Mouse (Mus musculus) megakaryocyte, embryonic 14.5 days (primary cell): ENCODE measurements at regions not wholly inside any gene's neighbourhood (a gene's known extent, or its start where the extent isn't known, plus 50 kb on each side); places are given as distances from the start of the nearest gene placed in this dataset.

Source experiments
- H3K27me3 ChIP-seq: replicated peaks from 2 replicates; pipeline ENCODE3; 2012; ENCODE audit warnings: inconsistent platforms
- H3K36me3 ChIP-seq: replicated peaks from 2 replicates; pipeline ENCODE3; 2012; ENCODE audit warnings: low read length, inconsistent platforms, mixed read lengths
- H3K4me1 ChIP-seq: 2 replicates; pipeline ENCODE4 v1.6.1; 2012; ENCODE audit warnings: inconsistent platforms
- H3K4me3 ChIP-seq: replicated peaks from 2 replicates; pipeline ENCODE3; 2012; ENCODE audit warnings: moderate library complexity, mild to moderate bottlenecking, inconsistent platforms
- H3K9me3 ChIP-seq: 2 replicates; pipeline ENCODE4 v1.6.1; 2012; ENCODE audit warnings: inconsistent platforms
- FLI1 ChIP-seq: IDR thresholded peaks from 2 replicates; pipeline ENCODE4 v1.6.1; 2012; ENCODE audit warnings: low read length, inconsistent platforms, mixed read lengths
- GATA1 ChIP-seq: IDR thresholded peaks from 3 replicates; pipeline ENCODE4 v1.6.1; 2012; ENCODE audit warnings: mixed read lengths, low read length, inconsistent platforms, borderline replicate concordance

DNA sequence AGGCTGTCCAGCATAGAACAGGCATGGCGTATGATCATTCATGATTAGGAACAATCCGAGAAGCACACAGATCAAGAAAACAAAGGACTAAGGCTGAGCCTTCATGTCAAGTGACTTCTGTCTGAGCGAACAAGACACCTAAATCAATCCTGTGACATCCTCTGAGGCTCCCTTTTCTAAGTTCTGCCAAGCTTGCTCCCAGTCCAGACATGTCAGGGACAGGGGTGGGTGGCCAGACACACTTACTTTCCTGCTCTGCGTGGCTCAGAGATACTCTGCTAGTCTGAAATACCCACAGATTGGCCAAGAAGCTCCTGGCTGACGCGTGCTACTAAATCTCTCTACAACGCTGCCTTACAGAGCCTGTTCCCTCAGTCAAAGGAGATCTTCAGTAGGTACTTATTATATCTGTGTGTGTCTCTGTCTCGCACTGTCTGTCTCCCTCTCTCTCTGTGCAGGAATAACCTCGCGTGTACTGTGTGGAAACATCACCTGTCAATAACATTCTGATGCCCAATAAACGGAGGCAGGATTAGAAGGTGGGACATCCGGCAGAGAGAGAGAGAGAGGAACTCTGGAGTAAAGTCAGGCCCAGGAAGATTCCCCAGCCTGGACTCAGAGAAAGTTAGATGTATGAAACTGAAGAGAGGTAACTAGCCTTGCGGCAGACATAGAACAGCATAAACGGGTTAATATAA is 163.5 kb downstream of the Fam43a start:
- TF ChIP-seq GATA1 (no peak), FLI1 (no peak)
- Histone ChIP-seq H3K9me3 (no peaks in the 10 kb centered on the region), H3K27me3 (peaks cover 50% of the 10 kb centered on the region), H3K4me1 (no peaks in the 10 kb centered on the region), H3K36me3 (no peaks in the 10 kb centered on the region), H3K4me3 (no peak overlapping the region)

DNA sequence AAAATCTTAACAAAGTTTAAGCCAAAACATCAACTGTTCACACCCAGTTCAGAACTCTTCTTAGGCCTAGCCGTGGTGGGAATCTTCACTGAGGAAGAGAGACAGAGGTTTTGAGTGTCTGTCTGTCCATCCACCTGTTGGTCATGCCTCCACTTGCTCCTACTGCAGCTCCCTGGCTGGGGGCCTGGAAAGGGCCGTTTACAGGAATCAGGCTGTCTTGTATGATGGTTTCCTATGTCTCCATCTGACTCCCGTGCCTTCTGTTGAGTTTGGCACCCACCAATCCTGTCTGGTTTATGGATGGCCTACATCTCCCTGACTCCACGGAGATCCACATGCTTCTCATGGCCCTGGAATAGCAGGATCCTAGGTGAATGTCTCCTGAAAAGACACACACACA is 166.1 kb downstream of the Fam43a start:
- H3K27me3 ChIP-seq: peaks cover 48% of the 10 kb centered on the region
- TF ChIP-seq FLI1 (no peak), GATA1 (no peak)
- peaks cover 3% of the 10 kb centered on the region; the same call in 1 of the 2 replicates for H3K4me1 ChIP-seq
- no peaks in the 10 kb centered on the region for H3K9me3 ChIP-seq
- H3K36me3 ChIP-seq: no peaks in the 10 kb centered on the region
- no peak overlapping the region for H3K4me3 ChIP-seq

DNA sequence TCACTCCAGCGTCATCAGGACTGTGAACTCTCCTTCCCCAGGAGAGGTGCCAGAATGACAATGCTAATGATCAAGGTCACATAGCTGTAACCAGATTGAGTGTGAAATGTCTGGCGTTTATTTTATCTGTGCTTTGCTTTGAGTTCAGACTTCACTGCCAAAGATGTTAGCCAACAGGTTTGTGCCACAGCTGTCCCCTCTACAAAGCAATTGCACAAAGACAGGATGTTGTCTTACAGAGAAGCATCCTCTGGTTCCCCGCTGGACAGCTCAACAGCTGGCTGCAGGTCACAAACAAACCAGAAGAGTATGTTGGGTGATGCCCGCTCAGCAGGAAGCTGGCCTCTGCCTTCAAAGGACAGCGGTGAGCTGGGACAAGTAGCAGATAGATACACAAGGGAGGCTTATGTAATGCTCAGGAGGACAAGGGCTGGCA is 169.5 kb downstream of the Fam43a start:
- TF ChIP-seq FLI1: no peak
- TF ChIP-seq GATA1: no peak
- Histone ChIP-seq H3K4me3 (no peak overlapping the region), H3K36me3 (no peaks in the 10 kb centered on the region), H3K4me1 (peaks cover 15% of the 10 kb centered on the region), H3K9me3 (no peaks in the 10 kb centered on the region), H3K27me3 (peaks cover 52% of the 10 kb centered on the region)

DNA sequence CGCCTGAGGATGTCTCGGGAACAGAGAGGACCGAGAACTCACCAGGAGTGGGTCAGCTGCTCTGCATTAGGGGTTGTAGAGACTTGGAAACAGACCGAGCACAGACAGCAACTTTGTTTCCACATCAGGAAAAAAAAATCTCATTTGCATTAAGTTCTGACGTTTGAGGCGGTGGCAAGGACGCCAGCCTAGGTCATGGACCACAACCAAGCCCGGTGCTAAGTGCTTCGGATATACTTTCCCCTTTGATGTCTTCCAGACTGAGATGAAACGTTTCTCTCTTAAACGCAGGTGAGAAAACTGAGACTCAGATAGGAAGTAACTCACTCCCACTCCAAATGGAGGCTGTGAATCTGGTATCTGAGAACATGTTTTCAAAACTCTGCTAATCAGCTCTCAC is 169.9 kb downstream of the Fam43a start:
- Histone ChIP-seq H3K9me3 (no peaks in the 10 kb centered on the region), H3K4me3 (no peak overlapping the region), H3K36me3 (no peaks in the 10 kb centered on the region), H3K27me3 (peaks cover 53% of the 10 kb centered on the region), H3K4me1 (peaks cover 15% of the 10 kb centered on the region)
- no peak for TF ChIP-seq FLI1

DNA sequence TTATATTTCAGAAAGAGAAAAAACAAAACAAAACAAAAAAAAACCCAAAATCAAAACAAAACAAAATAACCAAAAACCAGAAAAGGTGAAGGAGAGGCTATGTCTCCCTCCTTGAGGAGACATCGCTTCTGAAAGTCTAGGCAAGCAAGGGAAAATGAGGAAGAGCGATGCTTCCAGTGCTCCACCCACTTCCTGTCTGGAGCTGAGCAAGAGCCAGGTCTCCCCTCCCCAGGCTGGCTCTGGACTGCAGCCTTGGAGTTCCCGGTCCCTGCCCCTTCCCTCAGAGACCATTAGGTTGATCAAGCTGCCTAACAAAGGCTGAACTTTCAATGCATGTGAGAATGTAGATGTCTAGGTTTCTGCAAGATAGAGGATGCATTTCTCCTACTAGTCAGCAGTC is 173.3 kb downstream of the Fam43a start:
- Histone ChIP-seq H3K9me3 (no peaks in the 10 kb centered on the region), H3K4me3 (no peak overlapping the region), H3K4me1 (peaks cover 15% of the 10 kb centered on the region), H3K36me3 (no peaks in the 10 kb centered on the region), H3K27me3 (peaks cover 70% of the 10 kb centered on the region)
- no peak for TF ChIP-seq GATA1
- no peak for TF ChIP-seq FLI1

DNA sequence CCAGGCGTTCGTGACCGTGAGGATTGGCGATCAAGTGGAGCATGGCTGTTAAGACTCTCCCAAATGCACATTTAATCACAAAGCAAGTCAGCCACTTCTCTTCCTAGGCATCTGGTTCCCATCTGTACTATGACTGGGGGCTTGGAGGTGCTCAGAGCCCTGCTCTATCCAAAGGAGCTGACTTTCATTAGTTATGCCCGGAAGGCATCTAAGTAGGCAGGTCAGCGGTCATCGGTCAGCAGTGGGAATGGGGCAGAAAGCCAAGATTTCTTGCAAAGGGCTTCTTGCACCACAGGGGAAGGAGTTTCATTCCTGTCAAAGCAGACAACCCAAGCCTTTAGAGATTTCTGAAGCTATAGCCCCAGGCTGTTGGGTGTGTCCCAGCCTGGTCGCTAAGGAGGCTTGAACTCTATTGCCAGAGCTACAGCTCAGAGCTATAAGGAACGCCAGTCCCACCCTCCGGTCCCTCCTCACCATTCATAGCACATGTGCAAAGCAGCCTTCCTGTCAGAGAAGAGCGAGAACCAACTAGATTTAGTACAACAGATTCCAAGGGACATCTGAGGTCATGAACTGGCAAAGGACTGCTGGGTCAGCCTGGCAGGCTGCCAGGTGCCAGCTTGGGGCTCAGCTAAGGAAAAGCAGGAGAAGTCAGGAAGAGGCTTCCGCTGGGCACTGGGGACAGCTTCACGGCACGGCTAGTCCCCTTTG is 175.6 kb downstream of the Fam43a start:
- Histone ChIP-seq H3K4me1 (peaks cover 11% of the 10 kb centered on the region), H3K27me3 (peaks cover 61% of the 10 kb centered on the region), H3K36me3 (no peaks in the 10 kb centered on the region), H3K9me3 (no peaks in the 10 kb centered on the region), H3K4me3 (no peak overlapping the region)
- TF ChIP-seq GATA1 (no peak), FLI1 (no peak)

DNA sequence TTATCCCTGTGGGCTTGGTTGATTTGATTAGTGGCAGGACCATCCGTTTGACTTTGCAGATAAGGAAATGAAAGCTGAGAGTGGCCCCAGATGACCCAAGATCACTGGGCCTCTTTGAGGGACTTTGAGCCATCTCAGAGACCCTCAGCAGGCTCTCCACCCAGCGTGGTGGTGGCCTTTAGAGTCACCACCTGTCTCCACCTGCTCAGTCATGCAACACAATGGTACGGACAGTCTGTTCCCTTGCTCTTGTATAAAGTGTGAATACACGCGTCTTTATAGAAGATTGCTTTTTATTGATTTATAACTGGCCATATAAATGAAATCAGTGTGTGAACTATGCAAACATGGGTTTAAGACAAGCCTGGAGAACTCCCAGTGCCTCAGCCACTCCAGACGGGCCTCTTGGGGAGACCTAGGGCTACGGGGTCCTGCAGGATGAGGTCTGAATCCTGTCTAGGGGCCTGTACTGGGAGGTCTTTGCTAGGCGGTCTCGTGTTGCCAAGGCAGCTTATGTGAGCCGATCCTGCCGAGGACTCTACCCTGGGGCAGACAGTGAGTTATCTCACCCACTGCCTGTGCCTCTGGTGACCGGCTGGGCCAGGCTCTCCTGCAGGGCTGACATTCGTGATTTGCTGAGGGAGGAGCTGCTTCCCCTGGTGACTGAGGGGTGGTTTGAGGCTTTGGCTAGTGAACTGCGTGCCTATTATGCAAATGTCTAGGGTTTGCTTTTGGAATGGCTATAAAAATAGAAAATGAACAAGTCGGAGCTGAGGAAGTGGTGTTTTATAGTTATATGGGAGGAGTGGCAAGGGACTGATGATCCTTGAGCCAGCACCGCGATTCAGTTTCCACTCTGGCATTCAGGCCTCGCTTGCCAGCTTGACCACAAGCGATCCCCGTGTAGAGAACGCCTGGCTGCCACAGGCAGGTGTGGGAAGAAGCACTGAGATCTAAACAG is 176.5 kb downstream of the Fam43a start:
- Histone ChIP-seq H3K27me3 (peaks cover 65% of the 10 kb centered on the region), H3K9me3 (no peaks in the 10 kb centered on the region), H3K4me1 (peaks cover 11% of the 10 kb centered on the region), H3K4me3 (no peak overlapping the region), H3K36me3 (no peaks in the 10 kb centered on the region)
- TF ChIP-seq FLI1: no peak
- TF ChIP-seq GATA1: no peak

DNA sequence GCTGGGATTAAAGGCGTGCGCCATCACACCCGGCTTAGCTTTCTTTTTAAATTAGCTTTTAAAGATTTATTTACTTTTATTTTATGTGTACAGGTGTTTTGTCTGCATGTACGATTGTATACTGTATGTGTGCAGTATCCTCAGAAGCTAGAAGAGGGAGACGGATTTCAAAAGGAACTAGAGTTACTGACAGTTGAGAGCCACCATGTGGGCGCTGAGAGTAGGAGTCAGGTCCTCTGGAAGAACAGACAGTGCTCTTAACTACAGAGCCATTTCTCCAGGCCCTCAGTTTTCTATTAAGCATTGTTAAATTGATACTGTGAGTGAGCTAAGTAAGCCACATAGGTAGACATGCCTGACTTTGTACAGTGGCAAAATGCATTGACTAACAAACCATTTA is 177.9 kb downstream of the Fam43a start:
- Histone ChIP-seq H3K4me1 (peaks cover 6% of the 10 kb centered on the region), H3K9me3 (no peaks in the 10 kb centered on the region), H3K27me3 (peaks cover 57% of the 10 kb centered on the region), H3K36me3 (no peaks in the 10 kb centered on the region), H3K4me3 (no peak overlapping the region)
- no peak for TF ChIP-seq GATA1
- no peak for TF ChIP-seq FLI1

DNA sequence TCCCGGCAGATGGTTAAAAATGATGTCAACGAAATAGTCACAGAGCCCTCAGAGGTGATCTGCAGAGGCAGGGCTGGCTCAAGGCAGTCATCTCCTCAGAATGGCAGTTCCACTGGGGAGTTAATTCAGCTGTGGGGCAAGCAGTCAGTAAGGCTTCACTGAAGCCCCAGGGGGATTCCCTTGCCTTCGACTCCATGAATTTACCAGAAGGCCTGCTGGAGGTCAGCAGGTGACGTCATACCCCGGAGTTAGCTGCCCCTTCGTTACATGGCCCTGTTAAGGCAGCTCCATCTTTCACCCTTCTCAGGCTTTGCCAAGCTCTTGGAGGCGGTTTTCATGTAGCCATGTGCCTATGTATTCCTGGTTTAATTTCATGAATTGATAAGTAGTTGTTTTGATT is 178.6 kb downstream of the Fam43a start:
- H3K4me3 ChIP-seq: no peak overlapping the region
- no peak for TF ChIP-seq FLI1
- no peak for TF ChIP-seq GATA1
- H3K36me3 ChIP-seq: no peaks in the 10 kb centered on the region
- H3K4me1 ChIP-seq: peaks cover 1% of the 10 kb centered on the region; the same call in 1 of the 2 replicates
- peaks cover 53% of the 10 kb centered on the region for H3K27me3 ChIP-seq
- H3K9me3 ChIP-seq: peaks cover 2% of the 10 kb centered on the region
